Mouse (Mus musculus): ENCODE measurements around the gene Rngtt.

The Rngtt gene

DNA sequence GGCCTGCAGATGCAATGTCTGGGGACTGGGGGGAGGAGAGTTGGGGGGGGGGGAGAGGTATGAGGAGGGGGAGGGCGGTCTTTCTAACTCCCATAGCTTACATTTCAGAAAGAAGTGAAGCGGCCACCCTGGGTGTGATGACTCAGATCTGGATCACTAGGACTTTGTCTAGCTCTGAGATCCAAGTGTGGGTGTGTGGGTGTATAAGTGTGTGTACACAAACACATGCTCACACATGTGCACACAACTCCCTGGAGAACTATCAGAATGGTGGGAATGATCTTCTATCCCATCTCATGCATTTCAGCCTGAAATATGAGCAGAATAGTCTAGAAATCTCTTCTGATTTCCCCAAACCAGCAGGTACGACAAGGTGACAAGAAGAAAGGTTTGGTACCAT, 213.7 kb downstream of the Rngtt start:
- DNase-seq = no peak

DNA sequence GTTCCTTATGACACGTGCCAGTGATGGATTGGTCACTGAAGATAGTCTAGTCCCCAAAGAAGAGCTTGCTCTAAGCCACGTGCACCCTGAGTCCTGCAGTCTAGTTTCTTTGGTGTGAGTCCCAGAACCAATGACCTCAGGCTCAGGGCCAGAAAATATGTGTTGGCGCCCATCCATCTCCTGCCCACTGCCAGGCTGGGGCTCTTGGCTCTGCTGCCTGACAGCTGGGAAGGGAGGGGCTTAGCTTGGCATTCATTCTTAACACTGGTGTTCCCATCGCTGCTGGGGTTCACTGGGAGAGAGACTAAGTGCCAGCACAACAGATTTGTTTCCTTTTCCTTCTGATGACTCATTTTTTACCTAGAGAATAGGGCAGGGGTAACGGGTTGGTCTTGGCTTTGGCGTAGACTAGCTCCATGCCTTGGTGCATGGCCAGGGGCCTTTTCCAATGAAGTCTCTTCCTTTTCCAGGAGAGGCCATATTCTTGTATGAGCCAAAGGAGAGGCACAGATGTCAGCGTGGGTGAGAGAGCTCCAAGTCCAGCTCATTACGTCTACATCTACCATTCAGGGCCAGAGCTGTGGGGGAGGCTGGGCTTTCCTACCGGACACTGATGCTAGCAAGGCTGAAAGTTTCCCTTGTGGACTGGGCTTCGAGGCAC, 214.5 kb downstream of the Rngtt start:
- DNase-seq = peak; percentile 32

DNA sequence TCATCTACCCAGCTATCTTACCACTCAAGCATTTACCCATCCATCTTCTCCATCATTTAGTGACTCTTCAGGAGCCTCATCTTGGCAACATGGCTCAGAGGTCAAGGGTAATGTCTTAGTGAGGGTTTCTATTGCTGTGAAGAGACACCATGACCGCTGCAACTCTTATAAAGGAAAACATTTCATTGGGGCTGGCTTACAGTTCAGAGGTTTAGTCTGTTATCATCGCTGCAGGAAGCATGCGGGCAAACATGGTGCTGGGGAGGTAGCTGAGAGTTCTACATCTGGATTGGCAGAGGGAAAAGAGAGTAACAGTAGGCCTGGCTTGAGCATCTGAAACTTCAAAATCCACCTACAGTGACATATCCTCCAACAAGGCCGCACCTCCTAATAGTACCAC, 215.2 kb downstream of the Rngtt start:
- no peak for DNase-seq

DNA sequence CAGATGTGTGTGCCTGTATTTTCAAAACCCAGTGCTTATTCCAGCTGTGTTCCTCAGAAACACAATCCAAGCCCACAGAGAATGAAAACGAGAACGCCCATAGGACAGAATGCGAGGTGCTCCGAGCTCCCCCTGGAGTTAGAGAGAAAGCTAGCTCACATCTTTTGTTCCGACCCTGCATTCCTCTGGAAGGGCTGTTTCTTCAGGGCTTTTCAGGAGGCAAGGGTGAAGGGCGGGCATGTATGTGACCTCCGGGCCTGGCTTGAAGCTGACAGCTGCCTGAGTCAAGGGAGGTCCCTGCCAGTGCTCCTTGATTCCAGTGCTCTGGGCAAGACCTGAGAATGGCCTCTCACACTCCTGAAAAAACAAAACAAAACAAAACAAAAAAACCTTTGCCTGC, 216.0 kb downstream of the Rngtt start:
- no peak for DNase-seq

GRCm38 (mm10) chr4:33526675-33527074, 216.6 kb downstream of the Rngtt start:
- DNase-seq = no peak

- DNase-seq = no peak
These were observed 222.5 kb downstream of the Rngtt start for GRCm38 (mm10) chr4:33532596-33532995.

DNA sequence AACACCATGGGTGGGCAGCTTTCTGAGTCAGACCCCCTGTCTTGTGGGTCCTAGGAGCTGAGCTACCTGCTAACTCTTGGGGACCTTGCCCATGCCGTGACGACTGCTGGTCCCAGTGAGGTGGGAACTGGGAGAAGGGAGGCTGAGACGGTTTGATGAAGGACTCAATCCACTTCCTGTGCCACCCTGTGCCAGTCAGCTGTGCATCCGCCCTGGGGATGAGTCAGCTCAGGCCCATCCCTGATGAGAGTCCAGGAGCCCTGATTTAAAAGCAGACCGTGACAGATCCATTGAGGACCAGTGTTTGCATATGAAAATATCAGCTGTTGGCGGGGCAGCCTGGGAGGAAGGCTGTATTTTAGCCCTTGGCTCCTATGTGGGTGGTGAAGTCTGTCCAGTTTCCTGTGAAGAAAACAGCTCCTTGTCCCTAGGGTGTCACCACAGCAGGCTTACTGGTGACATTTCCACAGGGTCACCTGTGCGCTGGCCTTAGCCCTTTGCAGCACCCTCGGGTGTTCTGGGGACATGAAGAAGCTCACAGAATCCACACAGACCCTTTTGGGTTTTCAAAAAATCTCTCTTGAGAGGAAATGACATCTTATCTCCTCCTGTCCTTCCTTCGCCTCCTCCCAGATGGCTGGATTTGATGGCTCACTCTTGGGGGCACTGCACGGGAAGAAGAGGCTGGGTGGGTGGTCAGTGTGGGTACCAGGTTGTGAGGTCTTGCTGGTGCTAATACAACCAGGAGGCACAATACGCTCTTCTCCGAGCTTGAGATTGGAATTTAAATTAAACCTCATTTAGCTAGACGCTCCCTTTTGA, 234.9 kb downstream of the Rngtt start:
- DNase-seq = no peak

DNA sequence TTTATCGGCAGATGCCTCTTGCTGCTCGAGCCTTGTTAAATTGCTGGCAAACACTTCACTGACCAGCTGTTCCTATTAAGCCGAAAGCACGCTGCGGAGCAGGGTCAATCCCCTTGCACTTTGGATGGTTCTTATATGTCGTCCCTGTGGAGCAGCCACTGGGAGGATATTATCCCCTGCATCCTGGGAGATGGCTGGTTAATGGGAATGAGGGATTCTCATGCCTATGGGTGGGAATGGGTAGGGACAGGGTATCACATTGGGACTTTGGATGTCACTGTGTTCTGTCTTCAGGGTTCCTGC, 235.4 kb downstream of the Rngtt start:
- no peak for DNase-seq

GRCm38 (mm10) chr4:33546278-33546677, 236.2 kb downstream of the Rngtt start:
- DNase-seq = no peak

- no peak for DNase-seq
These were observed 237.3 kb downstream of the Rngtt start for GRCm38 (mm10) chr4:33547315-33547929.

DNA sequence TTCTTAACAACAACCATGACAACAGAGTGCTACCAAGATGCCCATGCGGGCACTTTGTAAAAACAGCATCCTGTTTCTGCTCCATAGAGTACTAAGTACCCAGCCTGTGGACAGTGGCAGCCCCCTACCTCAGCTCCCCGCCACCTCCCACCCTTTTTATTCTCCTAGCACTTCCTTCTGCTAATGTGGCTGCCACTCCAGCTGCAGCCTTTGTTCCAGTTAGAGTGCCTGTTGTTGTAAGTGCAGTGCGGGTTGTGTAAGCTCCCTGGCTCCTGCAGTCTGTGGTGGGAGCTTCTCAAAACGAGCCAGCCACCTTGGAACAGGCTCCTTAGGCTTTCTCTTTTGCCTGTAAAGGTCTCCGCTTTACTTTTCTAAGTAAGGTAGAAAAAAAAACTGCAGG, 239.5 kb downstream of the Rngtt start:
- no peak for DNase-seq
